Mouse (Mus musculus): ENCODE data around the gene Frmd5. TPM values are rescaled to one million over a fixed set of nuclear protein-coding genes. Genes with fewer than 3 reads are reported as not detected.

Gene Frmd5
- polyA plus RNA-seq, 1 experiment from 2014 or later, result 4.9 TPM

DNA sequence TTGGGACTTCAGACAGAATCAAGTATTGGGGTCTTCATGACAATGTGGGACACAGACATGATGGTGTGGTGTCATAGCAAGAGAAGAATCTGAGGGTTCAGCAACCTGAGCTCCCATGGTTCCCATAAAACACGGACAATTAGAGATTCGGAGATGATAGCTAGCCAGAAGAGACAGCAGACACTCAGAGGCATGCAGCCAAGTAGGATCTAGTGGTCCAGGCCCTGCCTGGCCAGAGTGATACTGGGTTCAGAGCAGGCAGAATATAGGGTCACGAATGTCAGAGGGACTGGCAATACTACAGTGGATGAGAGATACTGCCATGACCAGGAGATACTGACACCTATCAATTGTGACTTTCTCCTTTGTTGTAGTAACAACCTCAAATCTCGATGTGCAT is 138.6 kb downstream of the Frmd5 start:
- H3K4me3 ChIP-seq (ENCODE audit: low read depth, low read length), result no peak overlapping the region
- no peak overlapping the region for H3K27ac ChIP-seq (replicated peaks; ENCODE audit: low read depth, low read length)
- 81% methylated on average over 4 of the region's 4 CpGs for whole genome bisulfite sequencing
- H3K27me3 ChIP-seq (ENCODE audit: control insufficient read depth, insufficient read depth, low read length), result no peaks in the 10 kb centered on the region
- H3K36me3 ChIP-seq (replicated peaks; ENCODE audit: control insufficient read depth, insufficient read depth, low read depth, low read length), result no peaks in the 10 kb centered on the region
- no peak for ATAC-seq (replicated peaks; ENCODE audit: insufficient number of reproducible peaks, low FRiP score, low TSS enrichment, low read depth)
- no peaks in the 10 kb centered on the region for H3K9me3 ChIP-seq (replicated peaks; ENCODE audit: control insufficient read depth, low read length)
- no peaks in the 10 kb centered on the region for H3K4me1 ChIP-seq (ENCODE audit: control insufficient read depth, insufficient read depth, low read length)
- no peak overlapping the region for H3K9ac ChIP-seq (replicated peaks; ENCODE audit: low read length)
- no peak for DNase-seq (ENCODE audit: low spot score)
- no peak overlapping the region for H3K4me2 ChIP-seq (ENCODE audit: low read depth, low read length)

DNA sequence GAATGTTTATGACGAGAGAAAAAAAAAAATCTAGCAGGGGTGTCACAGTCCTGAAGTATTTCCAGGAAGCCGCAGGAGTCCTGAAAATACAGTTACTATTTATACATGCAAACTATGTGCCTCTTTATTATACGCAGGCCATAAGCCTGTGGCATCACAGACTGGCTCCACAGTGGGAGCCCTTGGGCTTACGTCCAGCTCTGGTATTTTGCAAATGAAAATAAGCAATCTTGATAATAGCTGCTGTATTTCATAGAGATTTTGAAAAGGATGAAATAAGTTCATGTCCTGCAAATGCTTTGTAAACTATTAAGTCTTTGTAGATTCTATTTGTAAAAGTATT is 145.8 kb downstream of the Frmd5 start:
- ATAC-seq (replicated peaks; ENCODE audit: insufficient number of reproducible peaks, low FRiP score, low TSS enrichment, low read depth) (no peak), DNase-seq (ENCODE audit: low spot score) (no peak)
- WGBS, result 77% methylated on average over 4 of the region's 4 CpGs
- no peak overlapping the region for H3K4me3 ChIP-seq (ENCODE audit: low read depth, low read length)
- no peaks in the 10 kb centered on the region for H3K36me3 ChIP-seq (replicated peaks; ENCODE audit: control insufficient read depth, insufficient read depth, low read depth, low read length)
- no peaks in the 10 kb centered on the region for H3K27me3 ChIP-seq (ENCODE audit: control insufficient read depth, insufficient read depth, low read length)
- H3K4me2 ChIP-seq (ENCODE audit: low read depth, low read length), result no peak overlapping the region
- no peaks in the 10 kb centered on the region for H3K9me3 ChIP-seq (replicated peaks; ENCODE audit: control insufficient read depth, low read length)
- no peaks in the 10 kb centered on the region for H3K4me1 ChIP-seq (ENCODE audit: control insufficient read depth, insufficient read depth, low read length)
- no peak overlapping the region for H3K27ac ChIP-seq (replicated peaks; ENCODE audit: low read depth, low read length)
- H3K9ac ChIP-seq (replicated peaks; ENCODE audit: low read length), result no peak overlapping the region

GRCm38 (mm10) chr2:121660461-121661159 is 146.3 kb downstream of the Frmd5 start:
- no peaks in the 10 kb centered on the region for H3K4me1 ChIP-seq (ENCODE audit: control insufficient read depth, insufficient read depth, low read length)
- H3K36me3 ChIP-seq (replicated peaks; ENCODE audit: control insufficient read depth, insufficient read depth, low read depth, low read length), result no peaks in the 10 kb centered on the region
- no peak overlapping the region for H3K4me3 ChIP-seq (ENCODE audit: low read depth, low read length)
- H3K9ac ChIP-seq (replicated peaks; ENCODE audit: low read length), result no peak overlapping the region
- H3K4me2 ChIP-seq (ENCODE audit: low read depth, low read length), result no peak overlapping the region
- ATAC-seq (replicated peaks; ENCODE audit: insufficient number of reproducible peaks, low FRiP score, low TSS enrichment, low read depth), result no peak
- DNase-seq (ENCODE audit: low spot score), result no peak
- WGBS, result 73% methylated on average over 6 of the region's 6 CpGs
- no peak overlapping the region for H3K27ac ChIP-seq (replicated peaks; ENCODE audit: low read depth, low read length)
- no peaks in the 10 kb centered on the region for H3K9me3 ChIP-seq (replicated peaks; ENCODE audit: control insufficient read depth, low read length)
- H3K27me3 ChIP-seq (ENCODE audit: control insufficient read depth, insufficient read depth, low read length), result no peaks in the 10 kb centered on the region

DNA sequence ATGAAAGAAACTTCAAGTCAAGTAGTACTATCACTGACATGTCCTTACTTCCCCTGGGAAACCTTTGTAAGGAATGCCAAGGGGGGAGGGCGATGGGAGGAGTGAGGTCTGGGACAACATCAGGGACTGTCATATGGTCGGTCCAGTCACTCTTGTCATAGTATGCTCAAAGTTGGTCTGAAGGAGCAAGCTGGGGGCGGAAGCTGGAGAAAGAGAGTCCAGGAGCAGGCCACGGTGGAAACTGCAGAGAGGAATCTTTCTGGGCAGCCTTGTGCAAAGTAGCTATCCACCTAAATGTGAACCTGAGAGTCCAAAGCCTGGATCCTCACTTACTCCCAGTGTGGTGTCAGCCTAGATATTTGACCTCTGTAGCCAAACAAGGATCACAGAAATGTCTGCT is 147.5 kb downstream of the Frmd5 start:
- ATAC-seq (replicated peaks; ENCODE audit: insufficient number of reproducible peaks, low FRiP score, low TSS enrichment, low read depth) (no peak), DNase-seq (ENCODE audit: low spot score) (no peak)
- H3K4me3 ChIP-seq (ENCODE audit: low read depth, low read length), result no peak overlapping the region
- H3K4me1 ChIP-seq (ENCODE audit: control insufficient read depth, insufficient read depth, low read length), result no peaks in the 10 kb centered on the region
- no peak overlapping the region for H3K9ac ChIP-seq (replicated peaks; ENCODE audit: low read length)
- no peak overlapping the region for H3K27ac ChIP-seq (replicated peaks; ENCODE audit: low read depth, low read length)
- 76% methylated on average over 4 of the region's 4 CpGs for WGBS
- no peak overlapping the region for H3K4me2 ChIP-seq (ENCODE audit: low read depth, low read length)
- H3K9me3 ChIP-seq (replicated peaks; ENCODE audit: control insufficient read depth, low read length), result no peaks in the 10 kb centered on the region
- no peaks in the 10 kb centered on the region for H3K36me3 ChIP-seq (replicated peaks; ENCODE audit: control insufficient read depth, insufficient read depth, low read depth, low read length)
- H3K27me3 ChIP-seq (ENCODE audit: control insufficient read depth, insufficient read depth, low read length), result no peaks in the 10 kb centered on the region

GRCm38 (mm10) chr2:121658123-121658767 is 148.6 kb downstream of the Frmd5 start:
- ATAC-seq (replicated peaks; ENCODE audit: insufficient number of reproducible peaks, low FRiP score, low TSS enrichment, low read depth) (no peak), DNase-seq (ENCODE audit: low spot score) (no peak)
- WGBS, result 91% methylated on average over 5 of the region's 5 CpGs
- H3K9me3 ChIP-seq (replicated peaks; ENCODE audit: control insufficient read depth, low read length), result no peaks in the 10 kb centered on the region
- no peaks in the 10 kb centered on the region for H3K4me1 ChIP-seq (ENCODE audit: control insufficient read depth, insufficient read depth, low read length)
- H3K27me3 ChIP-seq (ENCODE audit: control insufficient read depth, insufficient read depth, low read length), result no peaks in the 10 kb centered on the region
- H3K36me3 ChIP-seq (replicated peaks; ENCODE audit: control insufficient read depth, insufficient read depth, low read depth, low read length), result no peaks in the 10 kb centered on the region
- H3K4me3 ChIP-seq (ENCODE audit: low read depth, low read length), result no peak overlapping the region
- H3K27ac ChIP-seq (replicated peaks; ENCODE audit: low read depth, low read length), result no peak overlapping the region
- no peak overlapping the region for H3K9ac ChIP-seq (replicated peaks; ENCODE audit: low read length)
- no peak overlapping the region for H3K4me2 ChIP-seq (ENCODE audit: low read depth, low read length)

GRCm38 (mm10) chr2:121655966-121656365 is 150.9 kb downstream of the Frmd5 start:
- Histone ChIP-seq H3K9me3 (replicated peaks; ENCODE audit: control insufficient read depth, low read length) (no peaks in the 10 kb centered on the region), H3K9ac (replicated peaks; ENCODE audit: low read length) (no peak overlapping the region), H3K27me3 (ENCODE audit: control insufficient read depth, insufficient read depth, low read length) (no peaks in the 10 kb centered on the region), H3K36me3 (replicated peaks; ENCODE audit: control insufficient read depth, insufficient read depth, low read depth, low read length) (no peaks in the 10 kb centered on the region), H3K4me3 (ENCODE audit: low read depth, low read length) (no peak overlapping the region), H3K27ac (replicated peaks; ENCODE audit: low read depth, low read length) (no peak overlapping the region), H3K4me2 (ENCODE audit: low read depth, low read length) (no peak overlapping the region), H3K4me1 (ENCODE audit: control insufficient read depth, insufficient read depth, low read length) (no peaks in the 10 kb centered on the region)
- WGBS, result 97% methylated on average over 6 of the region's 6 CpGs
- DNase-seq (ENCODE audit: low spot score), result no peak
- ATAC-seq (replicated peaks; ENCODE audit: insufficient number of reproducible peaks, low FRiP score, low TSS enrichment, low read depth), result no peak

- Histone ChIP-seq H3K4me2 (ENCODE audit: low read depth, low read length) (no peak overlapping the region), H3K4me3 (ENCODE audit: low read depth, low read length) (no peak overlapping the region), H3K36me3 (replicated peaks; ENCODE audit: control insufficient read depth, insufficient read depth, low read depth, low read length) (no peaks in the 10 kb centered on the region), H3K27ac (replicated peaks; ENCODE audit: low read depth, low read length) (no peak overlapping the region), H3K9ac (replicated peaks; ENCODE audit: low read length) (no peak overlapping the region), H3K4me1 (ENCODE audit: control insufficient read depth, insufficient read depth, low read length) (no peaks in the 10 kb centered on the region), H3K27me3 (ENCODE audit: control insufficient read depth, insufficient read depth, low read length) (no peaks in the 10 kb centered on the region), H3K9me3 (replicated peaks; ENCODE audit: control insufficient read depth, low read length) (no peaks in the 10 kb centered on the region)
- DNase-seq (ENCODE audit: low spot score), result no peak
- 79% methylated on average over 8 of the region's 8 CpGs for WGBS
- ATAC-seq (replicated peaks; ENCODE audit: insufficient number of reproducible peaks, low FRiP score, low TSS enrichment, low read depth), result no peak
Measured at GRCm38 (mm10) chr2:121655106-121655505, 151.8 kb downstream of the Frmd5 start.

GRCm38 (mm10) chr2:121646528-121646927 is 160.4 kb downstream of the Frmd5 start:
- ATAC-seq (replicated peaks; ENCODE audit: insufficient number of reproducible peaks, low FRiP score, low TSS enrichment, low read depth) (no peak), DNase-seq (ENCODE audit: low spot score) (no peak)
- Histone ChIP-seq H3K4me2 (ENCODE audit: low read depth, low read length) (no peak overlapping the region), H3K9me3 (replicated peaks; ENCODE audit: control insufficient read depth, low read length) (no peaks in the 10 kb centered on the region), H3K9ac (replicated peaks; ENCODE audit: low read length) (no peak overlapping the region), H3K27me3 (ENCODE audit: control insufficient read depth, insufficient read depth, low read length) (no peaks in the 10 kb centered on the region), H3K27ac (replicated peaks; ENCODE audit: low read depth, low read length) (no peak overlapping the region), H3K4me3 (ENCODE audit: low read depth, low read length) (no peak overlapping the region), H3K36me3 (replicated peaks; ENCODE audit: control insufficient read depth, insufficient read depth, low read depth, low read length) (no peaks in the 10 kb centered on the region), H3K4me1 (ENCODE audit: control insufficient read depth, insufficient read depth, low read length) (no peaks in the 10 kb centered on the region)
- WGBS, result 64% methylated on average over 4 of the region's 4 CpGs
